8 mouse cellular contexts compared by ENCODE assay signal in genomic region chr10:60003213-60003752, GRCm38 (mm10). TPM values are rescaled to one million over a fixed set of nuclear protein-coding genes. Genes with fewer than 3 reads are reported as not detected.
A peak's percentile ranks its signal among the peaks of the same experiment; 100 is the strongest.
DNase-seq lines count a peak whose midpoint lies in the region; ATAC-seq and TF ChIP-seq lines count a peak whose summit lies in the region.

No protein-coding gene starts in this region.

- intact Hi-C loops in gastrocnemius, adult 2 months (cut with DNase I), result loop anchor here (2.0 kb wide), 1 partner anchor 50 kb away; no protein-coding TSS in a partner anchor
- intact Hi-C loops in gastrocnemius, postnatal 14 days (cut with DNase I; ENCODE audit: low total_unique reads), result no loop called here

- peak overlapping the region; percentile 78 for H3K9ac ChIP-seq in ES-E14 (ENCODE audit: insufficient read depth, low read depth, low read length, poor library complexity, severe bottlenecking)
- H3K9ac ChIP-seq in forebrain, embryonic 16.5 days (replicated peaks; ENCODE audit: low read depth, low read length), result peak overlapping the region; percentile 47

- H3K27ac ChIP-seq in gastrocnemius, adult 2 months, result peak overlapping the region; percentile 100
- H3K27ac ChIP-seq in ES-E14 (ENCODE audit: insufficient read depth, low read depth, low read length, poor library complexity, severe bottlenecking) (peak overlapping the region; percentile 81), macrophage (peak overlapping the region; percentile 74)
- H3K27ac ChIP-seq in forebrain, embryonic 16.5 days (ENCODE audit: low read length), result peak overlapping the region; percentile 96

- peak overlapping the region; percentile 63 for H3K4me2 ChIP-seq in forebrain, embryonic 16.5 days (ENCODE audit: low read length)

- WGBS in forebrain, embryonic 16.5 days, result under 1% methylated on average over 21 of the region's 21 CpGs
- WGBS in macrophage (ENCODE audit: missing documents), result 2% methylated on average over 21 of the region's 21 CpGs

- DNase-seq in gastrocnemius, adult 2 months, result no peak
- no peak for DNase-seq in gastrocnemius, postnatal 14 days
- no peak for DNase-seq in ES-E14 (ENCODE audit: low read depth, low spot score)
- no peak for DNase-seq in layer of hippocampus, postnatal 25 days (ENCODE audit: extremely low spot score in 1 of 2, low spot score in 1 of 2)
- DNase-seq in adrenal gland, adult 18-20 months (ENCODE audit: low spot score in 2 of 2), result no peak
- DNase-seq in retina, embryonic 14.5 days (ENCODE audit: low spot score), result no peak

- in situ Hi-C loops in ES-E14 (cut with MboI; ENCODE audit: low sequenced_read_pairs in 2 of 2, unreplicated experiment in 2 of 2), result no loop called here

- peak overlapping the region; percentile 91 for H3K4me3 ChIP-seq in gastrocnemius, adult 2 months
- H3K4me3 ChIP-seq in ES-E14 (ENCODE audit: insufficient read depth in 1 of 2, low read depth in 1 of 2, low read length in 2 of 2, poor library complexity in 1 of 2, severe bottlenecking in 1 of 2) (peak overlapping the region; percentile 73 to 93), macrophage (ENCODE audit: inconsistent target) (peak overlapping the region; percentile 64)
- peak overlapping the region; percentile 67 for H3K4me3 ChIP-seq in forebrain, embryonic 16.5 days (replicated peaks; ENCODE audit: low read length)

- H3K36me3 ChIP-seq in ES-E14 (ENCODE audit: control insufficient read depth, insufficient read depth, low read length, poor library complexity, severe bottlenecking) (peaks cover 7% of the 10 kb centered on the region; the same call in 1 of the 2 replicates), macrophage (ENCODE audit: inconsistent target) (no peaks in the 10 kb centered on the region)
- H3K36me3 ChIP-seq in forebrain, embryonic 16.5 days (ENCODE audit: control insufficient read depth, insufficient read depth), result no peaks in the 10 kb centered on the region

- peaks cover 38% of the 10 kb centered on the region for H3K79me2 ChIP-seq in macrophage (ENCODE audit: inconsistent target)

- TF ChIP-seq CTCF in gastrocnemius, adult 2 months (IDR thresholded peaks at IDR 0.05), result peak; percentile 9; the same call in 1 of the 2 replicates

- H3K9me3 ChIP-seq in ES-E14 (ENCODE audit: control insufficient read depth, insufficient read depth, low read depth, low read length), result no peaks in the 10 kb centered on the region
- H3K9me3 ChIP-seq in forebrain, embryonic 16.5 days (ENCODE audit: control insufficient read depth, low read length), result no peaks in the 10 kb centered on the region

- no peak for ATAC-seq in forebrain, embryonic 16.5 days

- H3K27me3 ChIP-seq in forebrain, embryonic 16.5 days (replicated peaks; ENCODE audit: control insufficient read depth, insufficient read depth, low read length), result no peaks in the 10 kb centered on the region

- H3K4me1 ChIP-seq in ES-E14 (ENCODE audit: control insufficient read depth in 2 of 2, insufficient read depth in 2 of 2, low read length in 2 of 2, poor library complexity in 1 of 2), result peaks cover 0 to 4% of the 10 kb centered on the region in 2 experiments; a peak in 1 of 4 replicates
- H3K4me1 ChIP-seq in forebrain, embryonic 16.5 days (replicated peaks; ENCODE audit: control insufficient read depth, insufficient read depth, low read length), result peaks cover 16% of the 10 kb centered on the region

TF ChIP-seq in ES-E14, 5 proteins besides CTCF, POLR2A, EP300 and RAD21:
- no peak for TF ChIP-seq ZNF384 (IDR thresholded peaks at IDR 0.05; ENCODE audit: low read depth, low read length)
- TF ChIP-seq MAFK (IDR thresholded peaks at IDR 0.05; ENCODE audit: insufficient read depth, low read depth, low read length), result no peak
- TF ChIP-seq CHD2 (IDR thresholded peaks at IDR 0.05; ENCODE audit: low read depth, low read length), result no peak
- TF ChIP-seq HCFC1 (IDR thresholded peaks at IDR 0.05; ENCODE audit: borderline replicate concordance, insufficient read depth, low read length), result no peak
- TF ChIP-seq ZC3H11A (IDR thresholded peaks at IDR 0.05; ENCODE audit: borderline replicate concordance, low read depth, low read length), result no peak

RNA-seq across cellular contexts. Expression of gene Anapc16, which starts 0.3 kb away (rescaled TPM):
- 10 to 100 TPM; 49.5 to 50.7 TPM for total RNA-seq in gastrocnemius, adult 2 months (2021)
- total RNA-seq in gastrocnemius, postnatal 14 days (2021), result 10 to 100 TPM; 35.6 to 47.3 TPM
- 47.8 and 54.5 TPM in 2 replicates for total RNA-seq in ES-E14 (2012; rRNA removed)
- polyA plus RNA-seq in forebrain, embryonic 16.5 days (2015; fragmentation: Nextera tagmentation; extraction: Ambion mirVana), result 112 and 115 TPM in 2 replicates
- 10 to 100 TPM in 24 of 26 experiments, 1 to 10 TPM in 2; 5.2 to 61.8 (median 23.2) TPM for total RNA-seq in macrophage (2018; cell fraction: chromatin; rRNA removed)
- total RNA-seq in macrophage (2018; cell fraction: cytosol; rRNA removed), result 10 to 100 TPM; 25.3 to 57.2 (median 43.1) TPM
- total RNA-seq in macrophage (2018; cell fraction: nucleus; rRNA removed), result 10 to 100 TPM in 25 of 26 experiments, 1 to 10 TPM in 1; 8.3 to 47.4 (median 24.8) TPM
- 30.3 to 42.1 TPM (median 35.4 TPM) in 3 replicates for polyA plus RNA-seq in macrophage (2018)
- total RNA-seq in layer of hippocampus, postnatal 25 days (2021), result 10 to 100 TPM; 59.3 to 77.3 TPM
- total RNA-seq in adrenal gland, adult 18-20 months (2021), result 10 to 100 TPM; 54.7 to 85.8 TPM

RNA-seq across cellular contexts. Expression of gene Ascc1, which starts 0.7 kb away (rescaled TPM):
- 10 to 100 TPM; 13.6 to 14.6 TPM for total RNA-seq in gastrocnemius, adult 2 months (2021)
- 10 to 100 TPM; 11.2 to 13.2 TPM for total RNA-seq in gastrocnemius, postnatal 14 days (2021)
- total RNA-seq in ES-E14 (2012; rRNA removed), result 16.3 and 18.8 TPM in 2 replicates
- polyA plus RNA-seq in forebrain, embryonic 16.5 days (2015; fragmentation: Nextera tagmentation; extraction: Ambion mirVana), result 45.1 and 50.0 TPM in 2 replicates
- 10 to 100 TPM in 17 of 26 experiments, 1 to 10 TPM in 9; 2.1 to 19.5 (median 13.4) TPM for total RNA-seq in macrophage (2018; cell fraction: chromatin; rRNA removed)
- total RNA-seq in macrophage (2018; cell fraction: cytosol; rRNA removed), result 10 to 100 TPM; 13.3 to 20.7 (median 15.9) TPM
- 10 to 100 TPM in 6 of 26 experiments, 1 to 10 TPM in 20; 3.5 to 14.3 (median 8.5) TPM for total RNA-seq in macrophage (2018; cell fraction: nucleus; rRNA removed)
- polyA plus RNA-seq in macrophage (2018), result 14.4 to 20.2 TPM (median 19.0 TPM) in 3 replicates
- 10 to 100 TPM; 16.7 to 18.1 TPM for total RNA-seq in layer of hippocampus, postnatal 25 days (2021)
- total RNA-seq in adrenal gland, adult 18-20 months (2021), result 10 to 100 TPM; 26.1 to 33.7 TPM

RNA-seq across cellular contexts. Expression of gene Ddit4, which starts 51.6 kb away (rescaled TPM):
- total RNA-seq in gastrocnemius, adult 2 months (2021), result 100 to 1,000 TPM in 1 of 2 experiments, 10 to 100 TPM in 1; 15.4 to 183 TPM
- total RNA-seq in gastrocnemius, postnatal 14 days (2021), result 10 to 100 TPM; 15.4 to 70.6 TPM
- 33.9 and 42.1 TPM in 2 replicates for total RNA-seq in ES-E14 (2012; rRNA removed)
- 75.5 and 79.6 TPM in 2 replicates for polyA plus RNA-seq in forebrain, embryonic 16.5 days (2015; fragmentation: Nextera tagmentation; extraction: Ambion mirVana)
- total RNA-seq in macrophage (2018; cell fraction: chromatin; rRNA removed), result 1 to 10 TPM in 18 of 26 experiments, under 1 TPM in 5, not detected in 3; 0.55 to 7.6 (median 2.5) TPM
- 1 to 10 TPM in 22 of 26 experiments, under 1 TPM in 4; 0.42 to 9.0 (median 3.0) TPM for total RNA-seq in macrophage (2018; cell fraction: cytosol; rRNA removed)
- 10 to 100 TPM in 1 of 26 experiments, 1 to 10 TPM in 23, under 1 TPM in 2; 0.77 to 10.4 (median 3.8) TPM for total RNA-seq in macrophage (2018; cell fraction: nucleus; rRNA removed)
- 2.2 to 4.5 TPM (median 4.1 TPM) in 3 replicates for polyA plus RNA-seq in macrophage (2018)
- 10 to 100 TPM; 77.1 to 100.0 TPM for total RNA-seq in layer of hippocampus, postnatal 25 days (2021)
- total RNA-seq in adrenal gland, adult 18-20 months (2021), result 10 to 100 TPM; 29.5 to 69.3 TPM
